Mouse (Mus musculus): ENCODE measurements around the gene Rab11fip4.

Rab11fip4 gene

DNA sequence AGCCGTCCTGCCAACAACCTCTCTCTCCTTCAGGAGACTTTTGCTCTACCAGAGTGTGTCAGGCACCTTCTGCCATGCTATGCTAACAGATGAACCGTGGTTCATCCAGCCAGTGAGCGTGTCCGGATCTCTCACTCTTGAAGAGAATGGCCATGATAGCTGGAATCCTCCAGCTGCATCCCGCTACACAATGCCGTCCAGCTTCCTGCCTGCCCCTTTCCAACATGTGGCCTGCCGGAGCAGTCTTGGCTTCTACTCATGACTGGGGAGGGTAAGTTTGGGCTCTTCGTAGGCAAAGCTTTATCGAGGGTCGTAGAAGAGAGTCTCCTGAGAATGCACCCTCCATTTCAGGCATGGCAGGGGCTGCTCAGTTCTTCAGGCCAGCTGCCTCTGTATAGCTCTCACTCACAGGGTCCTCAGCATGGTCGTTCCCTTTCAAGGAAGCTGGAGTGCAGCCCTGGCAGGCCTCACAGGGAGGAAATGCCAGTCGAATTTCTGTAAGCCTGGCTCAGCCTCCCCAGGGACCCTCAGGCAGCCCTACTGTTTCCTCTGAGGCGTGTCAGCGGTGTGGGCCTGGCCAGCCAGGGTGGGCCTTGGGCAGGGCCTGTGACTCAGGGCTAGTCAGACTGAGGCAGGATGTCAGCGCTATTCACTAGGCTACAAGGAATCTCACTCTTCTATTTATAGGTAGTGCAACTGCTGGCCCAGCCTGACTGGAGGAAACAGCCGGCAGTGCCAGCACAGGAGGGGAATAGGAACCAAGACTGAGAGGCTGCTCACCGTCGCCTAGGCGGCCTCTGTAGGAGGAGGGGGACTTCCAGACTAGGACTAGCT lies 147.9 kb downstream of the Rab11fip4 start:
- no peak for DNase-seq (ENCODE audit: low spot score)

DNA sequence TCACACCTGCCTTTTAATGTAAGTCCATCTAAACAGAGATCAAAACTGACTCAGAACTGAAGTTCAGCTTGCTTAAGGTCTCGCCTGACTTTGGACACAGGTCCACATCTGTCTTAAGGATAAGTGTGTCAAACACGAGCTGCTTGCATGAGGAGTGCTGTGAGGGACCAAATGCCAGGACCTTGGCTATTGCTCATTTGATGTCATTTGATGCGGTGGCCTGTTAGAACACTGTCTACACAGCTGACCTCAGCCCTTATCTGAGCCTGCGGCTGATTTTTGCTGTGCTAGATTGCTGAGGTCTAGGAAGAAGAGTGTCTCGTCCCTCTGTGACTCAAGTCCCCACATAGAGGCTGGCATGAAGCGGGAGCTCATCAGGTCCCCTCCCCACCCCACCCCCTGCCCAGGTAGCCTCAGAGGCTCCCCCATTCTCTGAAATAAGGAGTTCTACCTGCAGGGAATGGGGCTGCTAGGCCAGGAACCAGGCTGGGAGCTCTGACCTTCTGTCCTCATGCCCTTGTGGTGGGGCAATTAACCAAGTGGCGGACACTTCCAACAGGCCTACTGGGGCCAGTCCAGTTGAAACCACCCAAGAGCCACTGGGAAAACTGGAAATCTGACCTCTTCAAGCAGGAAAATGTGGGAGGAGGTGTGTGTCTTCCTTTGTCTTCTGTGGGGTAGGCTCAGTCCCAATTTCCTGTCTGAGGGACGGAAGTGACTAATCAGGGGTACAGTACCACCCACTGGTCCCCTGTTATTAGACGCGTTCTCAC lies 149.9 kb downstream of the Rab11fip4 start:
- no peak for DNase-seq (ENCODE audit: low spot score)

DNA sequence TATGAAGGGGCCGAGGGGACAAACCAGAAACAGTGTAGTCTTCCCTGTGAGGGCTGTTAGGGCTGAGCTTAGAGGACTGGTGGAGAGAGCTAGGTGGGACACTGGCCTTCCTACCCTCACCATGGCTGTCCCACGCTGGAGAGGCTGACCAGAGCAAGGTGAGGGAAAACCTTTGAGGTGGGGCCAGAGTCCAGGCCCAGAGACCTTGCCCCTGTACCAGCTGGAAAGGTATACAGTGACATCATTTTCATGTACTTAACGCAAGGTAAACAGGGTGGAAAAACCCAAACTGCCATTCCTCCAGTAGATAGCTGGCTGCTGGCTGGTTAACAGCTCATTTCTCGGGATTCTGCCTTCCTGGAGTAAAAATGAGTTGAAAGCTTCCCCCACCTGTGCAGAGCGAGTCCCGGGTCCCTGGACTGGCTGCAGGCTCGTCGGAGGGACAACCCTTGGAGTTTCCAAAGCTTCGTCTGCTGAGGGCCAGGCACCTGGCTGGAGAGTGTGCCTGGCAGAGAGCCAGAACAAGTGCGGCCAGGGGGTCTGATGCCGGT lies 155.6 kb downstream of the Rab11fip4 start:
- DNase-seq (ENCODE audit: low spot score): no peak
